Mouse (Mus musculus) regulatory T cell (primary cell): ENCODE data around the gene Gpr19.

Source experiments
- in situ Hi-C: fragments of 300-600 bp; cut with MboI, MseI; formaldehyde crosslinking; loops from one replicate; pipeline ENCODE4 v1.15.1; 2025; ENCODE audit warnings: high pct_unique_total_duplicates

Gpr19 gene

DNA sequence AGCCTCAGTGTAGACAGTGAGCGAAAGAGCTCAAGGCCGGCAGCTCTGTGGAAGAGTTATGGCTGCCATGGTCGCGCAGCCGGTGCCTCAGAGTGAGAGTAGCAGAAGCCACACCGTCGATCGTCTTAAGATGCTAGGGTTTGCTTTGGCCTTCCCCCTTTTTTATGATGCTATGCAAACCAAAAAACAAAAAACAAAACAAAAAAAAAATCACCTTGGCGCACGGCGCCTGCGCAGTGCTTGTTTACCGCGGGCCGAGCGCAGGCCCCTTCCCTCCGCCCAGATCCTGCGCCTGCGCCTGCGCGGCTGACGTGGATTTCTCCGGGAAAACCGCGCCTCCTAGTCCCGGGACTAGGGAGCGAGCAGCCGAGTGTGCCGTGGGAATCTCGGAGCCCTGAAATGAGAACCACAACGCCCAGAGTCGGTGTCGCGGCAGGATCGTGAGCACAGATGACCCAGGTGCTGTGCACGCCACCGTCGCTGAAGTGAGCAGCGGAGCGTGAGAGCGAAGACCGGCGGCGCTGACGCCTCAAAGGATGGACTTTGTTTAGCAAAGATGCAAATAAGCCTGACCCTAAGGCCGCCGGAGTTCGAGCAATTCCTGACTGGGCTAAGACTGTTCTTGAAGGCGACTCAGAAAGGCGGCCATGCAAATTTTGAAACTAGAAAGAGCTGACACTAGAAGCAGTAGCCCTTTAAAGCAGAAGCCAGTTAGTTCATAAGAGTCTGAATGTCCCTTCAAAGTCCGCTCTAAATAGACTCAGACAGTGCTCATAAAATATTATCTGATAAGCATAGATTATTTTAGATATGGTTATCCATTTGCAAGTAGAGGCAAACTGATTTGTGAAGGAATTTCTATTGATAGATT is at the start of gene Gpr19:
TSS of gene Gpr19 (minus strand) at position 484 of the 871 bp plus-strand sequence.
- in situ Hi-C loops: loop anchor here (5.0 kb wide), 1 partner anchor 34 kb away; no protein-coding TSS in a partner anchor

DNA sequence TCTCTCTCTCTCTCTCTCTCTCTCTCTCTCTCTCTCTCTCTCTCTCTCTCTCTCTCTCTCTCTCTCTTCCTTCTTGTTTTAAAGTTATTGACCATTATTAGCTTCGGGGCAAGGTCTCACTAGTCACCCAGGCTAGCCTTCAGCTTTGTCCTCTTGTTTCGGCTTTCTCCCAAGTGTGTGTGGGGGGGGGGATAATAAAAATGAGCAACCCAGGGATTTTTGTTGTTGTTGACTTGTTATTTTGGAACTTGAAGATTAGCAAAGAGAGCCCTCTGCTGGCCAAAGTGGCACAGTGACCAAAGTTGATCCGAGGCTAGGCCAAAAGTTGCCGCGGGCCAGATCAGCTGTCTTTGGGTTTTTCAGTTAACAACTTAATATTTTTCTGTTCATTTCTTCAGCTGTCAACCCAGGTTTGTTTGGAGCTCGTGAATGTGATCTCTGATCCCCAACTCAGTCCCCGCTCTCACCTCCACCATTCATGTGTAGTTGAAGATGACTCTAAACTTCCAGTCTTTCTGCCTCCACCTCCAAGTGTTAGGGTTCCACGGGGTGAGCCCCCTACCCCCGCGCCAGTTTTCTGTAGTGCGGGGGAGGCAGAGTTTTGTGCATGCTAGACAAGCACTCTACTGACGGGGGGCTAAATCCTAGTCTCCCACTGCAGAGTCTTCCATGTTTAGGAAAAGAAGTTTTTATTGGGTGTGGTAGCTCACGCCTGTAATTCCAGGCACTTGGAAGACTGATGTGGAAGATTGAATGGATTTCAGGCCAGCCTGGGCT is 49.1 kb upstream of the Gpr19 start:
- in situ Hi-C loops: loop anchor here (5.0 kb wide), 1 partner anchor 290 kb away; no protein-coding TSS in a partner anchor

- in situ Hi-C loops: loop anchor here (5.0 kb wide), 1 partner anchor 290 kb away; no protein-coding TSS in a partner anchor
Observed at GRCm38 (mm10) chr6:134946858-134947257, 48.5 kb upstream of the Gpr19 start.

DNA sequence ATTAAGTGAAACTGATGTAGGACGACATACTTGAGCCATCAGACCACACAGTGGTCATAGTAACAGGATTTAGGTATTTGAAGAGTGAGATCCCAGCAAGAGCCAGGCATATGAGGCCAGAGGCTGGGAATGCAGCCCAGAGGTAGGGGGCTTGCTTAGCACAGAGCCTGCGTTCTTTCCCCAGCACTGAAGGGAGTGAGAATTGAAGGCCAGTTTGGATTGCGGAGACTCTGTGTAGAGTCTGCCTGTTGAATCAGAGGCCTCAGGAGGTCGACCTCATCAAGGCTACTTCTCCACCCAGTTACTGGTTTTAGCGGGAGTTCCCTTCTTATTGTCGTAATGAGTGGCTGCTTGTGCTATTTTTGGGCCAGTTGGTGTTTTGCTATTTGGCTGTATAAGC is 47.7 kb upstream of the Gpr19 start:
- in situ Hi-C loops: loop anchor here (5.0 kb wide), 1 partner anchor 289 kb away; no protein-coding TSS in a partner anchor

- in situ Hi-C loops: no loop called here
Observed at GRCm38 (mm10) chr6:134943759-134944407, 45.5 kb upstream of the Gpr19 start.

DNA sequence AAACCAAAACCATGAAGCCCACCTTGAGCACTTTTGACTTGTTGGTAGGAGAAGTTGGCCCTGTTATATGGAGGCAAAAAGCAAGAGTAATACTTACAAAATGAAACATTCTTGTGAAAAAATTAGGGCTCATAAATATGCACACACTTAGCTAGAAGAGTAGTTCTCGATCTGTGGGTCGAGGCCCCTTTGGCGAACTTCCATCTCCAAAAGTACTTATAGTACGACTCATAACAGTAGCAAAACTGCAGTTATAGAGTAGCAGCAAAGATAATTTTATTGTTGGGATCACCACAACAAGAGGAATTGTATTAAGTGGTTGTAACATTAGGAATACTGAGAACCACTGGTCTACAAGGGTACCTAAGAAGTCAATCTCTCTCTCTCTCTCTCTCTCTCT is 41.4 kb upstream of the Gpr19 start:
- in situ Hi-C loops: no loop called here

DNA sequence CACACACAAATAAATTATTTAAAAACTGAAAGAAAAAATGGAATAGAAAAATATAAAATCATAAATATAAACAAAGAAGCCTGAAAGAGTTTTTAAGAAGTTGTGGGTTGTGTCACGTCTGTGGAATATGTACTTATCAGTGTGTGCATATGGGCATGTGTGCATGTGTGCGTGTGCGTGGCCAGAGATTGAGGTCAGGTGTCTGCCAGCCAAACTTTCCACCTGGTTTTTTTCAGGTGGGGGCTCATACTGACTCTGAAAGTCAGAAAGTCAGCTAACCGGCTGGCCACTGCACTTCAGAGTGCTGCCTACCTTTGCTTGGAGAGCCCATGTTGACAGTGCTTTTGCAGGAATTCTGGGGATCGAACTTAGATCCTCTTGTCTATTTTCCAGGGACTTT is 35.9 kb upstream of the Gpr19 start:
- in situ Hi-C loops: loop anchor here (5.0 kb wide), 1 partner anchor 37 kb away; the partner anchor contains the start of gene Gpr19

GRCm38 (mm10) chr6:134933207-134933558 is 34.8 kb upstream of the Gpr19 start:
- in situ Hi-C loops: loop anchor here (5.0 kb wide), 1 partner anchor 36 kb away; the partner anchor contains the start of gene Gpr19

DNA sequence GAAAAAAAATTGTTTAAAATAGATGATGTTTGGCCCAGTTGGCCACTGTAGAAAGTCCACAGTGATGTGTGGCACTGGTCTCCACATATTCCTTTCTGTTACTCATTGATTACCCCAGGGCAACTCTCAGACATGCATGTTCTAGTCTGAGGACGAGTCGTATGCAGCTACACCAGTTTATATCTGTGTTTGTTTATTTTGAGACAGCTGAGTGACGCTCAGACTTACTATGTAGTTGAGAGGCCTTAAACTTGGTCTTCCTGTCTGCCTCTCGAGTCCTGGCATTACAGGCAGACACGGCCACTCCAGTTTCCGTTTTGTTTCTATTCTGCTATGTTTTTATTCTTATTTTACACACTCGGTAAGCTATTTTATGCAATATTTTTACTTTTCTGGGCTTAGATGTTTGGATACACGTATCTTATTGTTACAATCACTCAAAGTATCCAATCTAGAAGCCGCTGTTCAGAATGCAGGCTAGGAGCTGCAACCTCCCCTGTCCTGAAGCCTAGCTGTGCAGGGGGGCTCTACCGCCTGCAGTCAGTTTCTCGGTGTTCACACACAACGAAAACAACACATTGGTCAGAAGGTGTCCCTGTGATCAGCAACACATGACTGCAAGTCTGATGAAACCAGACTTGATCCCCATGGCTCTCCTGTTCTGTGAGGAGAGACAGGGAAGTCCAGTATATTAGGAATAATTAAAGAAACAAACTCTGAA is 34.3 kb upstream of the Gpr19 start:
- in situ Hi-C loops: loop anchor here (5.0 kb wide), 1 partner anchor 35 kb away; the partner anchor contains the start of gene Gpr19

DNA sequence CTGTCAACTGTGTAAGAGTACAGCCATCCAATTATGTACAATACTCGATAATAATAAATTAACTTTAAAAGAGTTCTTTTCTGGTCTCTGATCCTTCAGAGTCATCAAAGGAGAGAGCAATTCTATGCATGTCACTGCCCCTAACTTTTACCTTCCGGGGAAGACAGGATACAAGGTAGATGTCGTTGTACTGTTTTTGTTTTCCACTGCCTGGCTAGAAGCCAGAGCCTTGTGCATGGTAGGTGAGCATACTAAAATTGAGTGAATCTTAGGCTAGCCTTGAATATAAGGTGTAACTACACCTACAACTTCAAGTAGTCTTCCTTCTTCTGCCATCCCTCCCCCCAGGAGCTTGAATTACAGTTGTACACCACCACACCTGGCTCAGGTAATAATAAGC is 32.8 kb upstream of the Gpr19 start:
- in situ Hi-C loops: loop anchor here (5.0 kb wide), 1 partner anchor 34 kb away; the partner anchor contains the start of gene Gpr19

GRCm38 (mm10) chr6:134930383-134930782 is 32.0 kb upstream of the Gpr19 start:
- in situ Hi-C loops: loop anchor here (5.0 kb wide), 1 partner anchor 33 kb away; the partner anchor contains the start of gene Gpr19

DNA sequence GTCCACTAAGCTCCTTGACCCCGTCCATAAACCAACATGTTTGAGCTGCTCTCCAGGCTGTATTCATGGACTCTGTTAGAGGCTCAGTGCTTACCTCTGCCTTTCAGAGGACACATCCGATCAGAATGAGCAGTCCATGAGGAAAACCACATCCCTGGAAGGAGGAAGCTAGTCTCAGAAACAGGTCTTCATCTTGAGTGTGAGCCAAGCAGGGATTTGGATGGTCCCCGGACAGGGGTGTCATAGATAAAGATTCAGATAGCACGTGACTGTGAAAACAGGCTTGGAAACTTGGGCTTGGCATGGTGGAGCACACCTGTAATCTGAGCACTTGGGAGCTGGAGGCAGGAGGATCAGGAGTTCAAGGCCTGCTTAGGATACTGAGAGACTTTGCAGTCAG is 31.5 kb upstream of the Gpr19 start:
- in situ Hi-C loops: loop anchor here (5.0 kb wide), 1 partner anchor 33 kb away; the partner anchor contains the start of gene Gpr19

DNA sequence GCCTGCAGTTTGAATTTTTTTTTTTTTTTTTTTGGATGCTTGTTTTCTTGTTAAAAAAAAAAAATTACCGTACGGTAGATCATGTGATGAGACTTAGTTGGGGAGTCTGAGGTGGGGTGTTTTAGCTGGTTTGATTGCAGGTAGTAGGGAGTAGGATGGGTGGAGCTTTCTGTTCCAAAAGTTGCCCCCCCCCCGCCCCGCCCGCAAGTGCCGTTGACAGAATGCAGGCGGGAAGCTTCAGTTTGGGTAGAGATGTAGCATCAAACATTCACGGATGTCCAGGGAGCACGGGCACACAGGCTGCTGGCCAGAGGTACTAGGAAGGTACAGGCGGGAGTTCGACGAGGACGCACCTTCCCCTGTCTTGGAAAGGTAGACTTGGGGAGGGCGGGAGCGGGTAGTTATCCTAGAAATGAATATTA is 30.5 kb upstream of the Gpr19 start:
- in situ Hi-C loops: no loop called here

DNA sequence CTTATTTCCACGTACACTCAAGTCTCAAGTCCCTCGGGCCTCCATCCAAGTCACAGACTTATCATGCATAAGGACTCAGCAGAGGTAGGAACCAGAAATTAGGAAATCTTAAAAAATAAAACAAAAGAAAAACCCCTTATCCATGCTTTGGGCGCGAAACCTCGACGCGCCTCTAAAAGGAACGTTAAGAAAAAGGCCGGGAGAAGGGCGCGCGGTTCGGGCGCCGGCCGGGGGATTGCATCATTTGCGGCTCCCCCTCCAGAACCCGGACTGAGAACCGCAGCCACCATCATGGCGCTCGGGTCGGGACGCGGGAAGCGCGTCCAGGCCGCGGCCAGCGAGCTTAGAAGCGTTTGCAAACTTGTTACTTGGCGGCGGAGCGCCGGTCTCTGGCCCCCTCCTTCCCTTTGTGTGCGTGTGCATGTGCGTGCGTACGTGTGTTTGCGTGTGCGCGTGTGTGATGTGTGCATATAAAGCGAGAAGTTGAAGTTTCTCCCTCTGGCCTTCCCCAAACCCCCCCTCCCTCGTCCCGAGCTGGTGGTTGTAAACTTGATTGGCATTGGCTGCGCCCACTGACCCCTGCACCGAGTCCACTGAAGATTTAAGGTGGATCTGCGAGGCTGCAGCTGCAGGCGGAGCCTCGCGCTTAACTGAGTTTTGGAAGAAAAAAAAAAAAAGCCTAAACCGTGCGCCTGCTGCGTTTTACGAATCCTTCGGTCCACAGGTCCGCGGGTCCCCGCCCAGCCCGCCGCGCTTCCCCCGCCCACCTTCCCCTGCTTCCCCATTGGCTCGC is 29.9 kb upstream of the Gpr19 start:
- in situ Hi-C loops: no loop called here

DNA sequence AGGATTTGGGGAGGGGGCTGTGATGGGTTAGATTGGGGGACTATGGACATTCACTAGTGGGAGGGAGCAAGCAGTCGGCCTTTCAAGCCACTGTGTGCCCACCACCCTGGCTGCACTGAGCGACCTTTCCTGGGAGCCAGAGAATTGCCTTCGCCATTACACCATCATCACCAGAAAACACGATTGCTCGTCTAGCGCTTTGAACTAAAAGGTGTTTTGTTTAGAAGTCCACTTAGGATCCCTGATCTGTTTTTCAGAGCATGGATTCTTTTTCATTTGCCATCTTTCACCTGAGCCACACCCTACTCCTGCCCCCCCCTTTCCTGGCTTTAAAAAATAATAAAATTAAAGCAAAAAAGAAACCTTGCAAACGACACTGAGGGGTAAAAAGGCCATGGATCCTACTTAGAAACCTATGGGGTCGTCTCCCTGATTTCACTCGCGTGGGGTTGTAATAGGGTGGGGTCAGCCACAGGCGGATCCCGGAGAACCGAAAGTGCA is 29.3 kb upstream of the Gpr19 start:
- in situ Hi-C loops: no loop called here

GRCm38 (mm10) chr6:134926803-134927594 is 28.6 kb upstream of the Gpr19 start:
- in situ Hi-C loops: no loop called here

DNA sequence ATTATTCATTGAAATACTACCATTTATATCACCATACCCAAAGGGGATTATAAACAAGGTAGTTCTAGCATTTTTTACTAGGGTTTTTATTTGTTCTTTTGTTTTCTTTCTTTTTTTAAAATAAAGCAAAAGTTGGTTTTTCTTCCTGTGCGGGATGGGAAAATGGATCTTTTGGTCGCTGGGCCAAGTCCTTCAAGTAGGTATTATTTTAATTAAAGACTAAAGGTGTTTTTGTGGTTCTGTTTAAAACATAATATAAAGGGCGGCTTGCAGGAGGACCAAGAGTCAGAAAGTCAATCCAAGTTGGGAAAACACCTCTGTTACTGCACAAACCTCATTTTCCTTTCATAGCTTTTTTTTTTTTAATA is 27.9 kb upstream of the Gpr19 start:
- in situ Hi-C loops: no loop called here

DNA sequence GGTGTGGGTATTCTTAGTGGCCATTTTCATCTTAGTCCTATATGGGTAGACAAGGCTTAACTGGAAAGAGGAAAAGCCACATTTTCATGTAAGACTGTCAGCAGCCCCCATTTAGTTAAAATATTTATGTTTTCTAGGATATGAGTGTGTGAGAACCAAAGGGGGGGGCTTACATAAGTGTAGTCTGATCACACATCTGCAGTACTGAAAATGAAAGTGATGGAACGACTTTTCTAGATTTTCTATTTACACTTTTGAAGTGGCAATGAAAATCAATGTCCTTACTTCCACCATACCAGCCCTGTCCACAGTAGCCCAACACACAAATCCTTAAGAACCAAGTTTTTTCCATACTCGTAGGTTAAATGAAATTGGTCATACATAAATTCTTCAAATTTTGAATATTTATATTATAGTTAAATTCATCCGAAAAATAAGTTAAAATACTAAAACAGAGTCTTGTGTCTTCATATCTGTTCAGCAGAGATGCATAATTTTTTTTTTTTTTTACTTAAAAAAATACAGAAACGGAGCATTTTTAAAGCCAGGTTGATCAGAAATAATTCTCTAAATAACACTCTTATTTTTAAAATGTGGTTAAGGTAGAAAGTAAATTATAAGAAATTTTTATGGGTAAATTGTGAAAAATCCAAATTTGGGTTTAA is 27.4 kb upstream of the Gpr19 start:
- in situ Hi-C loops: no loop called here

DNA sequence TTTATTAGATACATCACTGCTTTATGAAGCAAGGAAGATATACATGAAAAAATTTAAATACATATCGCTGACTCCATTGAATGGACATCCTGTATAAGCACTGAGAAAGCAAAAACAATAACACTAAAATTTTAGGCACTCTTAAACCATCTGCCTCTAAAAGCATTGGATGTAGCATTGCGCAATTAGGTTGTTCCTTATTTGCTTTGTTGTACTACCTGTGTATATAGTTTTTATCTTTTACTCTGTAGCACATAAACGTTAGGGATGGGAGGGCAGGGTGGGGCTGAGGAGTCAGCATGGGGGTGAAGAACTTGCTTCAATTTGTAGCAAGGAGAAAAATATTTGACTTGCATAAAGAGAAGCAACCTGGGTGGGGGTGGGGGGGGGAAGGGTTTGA is 25.9 kb upstream of the Gpr19 start:
- in situ Hi-C loops: no loop called here
